Mouse (Mus musculus) stomach, postnatal 0 days (tissue): ENCODE results near the gene Aldh5a1.

Experiments
- CTCF ChIP-seq: IDR thresholded peaks from 2 replicates; pipeline ENCODE4 v1.5.1; 2016; ENCODE audit warnings: antibody characterized with exemption, low read depth, mild to moderate bottlenecking, moderate library complexity
- EP300 ChIP-seq: optimal IDR thresholded peaks from 2 replicates; pipeline ENCODE3; 2016; ENCODE audit warnings: antibody characterized with exemption

GRCm38 (mm10) chr13:24880704-24881103 is 56.8 kb downstream of the Aldh5a1 start:
- no peak for TF ChIP-seq EP300
- TF ChIP-seq CTCF, result no peak
